ENCODE assay signal across 9 mouse cellular contexts in genomic region chr11:98902621-98903245, GRCm38 (mm10). TPM values are rescaled to one million over a fixed set of nuclear protein-coding genes. Genes with fewer than 3 reads are reported as not detected.
DNase-seq lines count a peak whose midpoint lies in the region; ATAC-seq and TF ChIP-seq lines count a peak whose summit lies in the region.
"Had no signal": no experiment of that assay in that cellular context is flagged by ENCODE, and none has a peak within 500 bp of the region (broad histone marks: within the 10 kb centered on the region; RNA-seq: fewer than 3 reads in every experiment).

No protein-coding gene starts in this region.

- H3K4me1 ChIP-seq in kidney, postnatal 0 days (replicated peaks; ENCODE audit: insufficient read depth, low read length): peaks cover 13% of the 10 kb centered on the region
- H3K4me1 ChIP-seq in embryonic facial prominence, embryonic 10.5 days: peaks cover 51% of the 10 kb centered on the region
- H3K4me1 ChIP-seq in limb, embryonic 11.5 days (ENCODE audit: control insufficient read depth, insufficient read depth, low read length): peaks cover 15% of the 10 kb centered on the region
- peaks cover 20% of the 10 kb centered on the region for H3K4me1 ChIP-seq in neural tube, embryonic 13.5 days (replicated peaks)

- H3K4me2 ChIP-seq in kidney, postnatal 0 days (ENCODE audit: low read length): no peak overlapping the region
- 0 out of 2 replicates have a peak overlapping the region, but pooled peaks have one; percentile 12 for H3K4me2 ChIP-seq in limb, embryonic 11.5 days (ENCODE audit: low read depth, severe bottlenecking)
- no peak overlapping the region for H3K4me2 ChIP-seq in neural tube, embryonic 13.5 days

- H3K27ac ChIP-seq in kidney, postnatal 0 days: peak overlapping the region; percentile 66
- H3K27ac ChIP-seq in embryonic facial prominence, embryonic 10.5 days (replicated peaks): peak overlapping the region; percentile 86
- H3K27ac ChIP-seq in limb, embryonic 11.5 days (replicated peaks; ENCODE audit: low read depth, low read length): peak overlapping the region; percentile 52; the same call in 1 of the 2 replicates
- H3K27ac ChIP-seq in neural tube, embryonic 13.5 days (replicated peaks): peak overlapping the region; percentile 28

- H3K9ac ChIP-seq in kidney, postnatal 0 days (ENCODE audit: low read depth, low read length): 0 out of 2 replicates have a peak overlapping the region, but pooled peaks have one; percentile 4
- H3K9ac ChIP-seq in limb, embryonic 11.5 days (ENCODE audit: low read length): peak overlapping the region; percentile 50
- H3K9ac ChIP-seq in neural tube, embryonic 13.5 days: peak overlapping the region; percentile 43

- ATAC-seq in kidney, postnatal 0 days (replicated peaks; ENCODE audit: low FRiP score, low read depth): 0 out of 2 replicates have a peak, but pooled peaks have one; percentile 18
- ATAC-seq in limb, embryonic 11.5 days (ENCODE audit: insufficient number of reproducible peaks, low FRiP score, low TSS enrichment, low read depth): no peak
- no peak for ATAC-seq in neural tube, embryonic 13.5 days (ENCODE audit: low read depth)

- peak; percentile 63 for DNase-seq in kidney, postnatal 0 days (ENCODE audit: low spot score)
- DNase-seq in kidney, adult 8-10 months: no peak
- peak; percentile 76 for DNase-seq in embryonic facial prominence, embryonic 10.5 days (ENCODE audit: low spot score)
- DNase-seq in limb, embryonic 11.5 days (ENCODE audit: low spot score): peak; percentile 51
- no peak for DNase-seq in cerebellum, adult 9-11 months
- DNase-seq in left cerebral cortex, postnatal 4 days: no peak
- DNase-seq: thymus, postnatal 25 days had no signal

- H3K4me3 ChIP-seq in kidney, postnatal 0 days (replicated peaks; ENCODE audit: low read depth, low read length): no peak overlapping the region
- H3K4me3 ChIP-seq in embryonic facial prominence, embryonic 10.5 days: peak overlapping the region; percentile 38
- no peak overlapping the region for H3K4me3 ChIP-seq in limb, embryonic 11.5 days (ENCODE audit: low read depth, low read length)
- no peak overlapping the region for H3K4me3 ChIP-seq in neural tube, embryonic 13.5 days
- H3K4me3 ChIP-seq: megakaryocyte, embryonic 14.5 days had no signal

- no peaks in the 10 kb centered on the region for H3K9me3 ChIP-seq in kidney, postnatal 0 days (replicated peaks; ENCODE audit: low read length)
- H3K9me3 ChIP-seq in embryonic facial prominence, embryonic 10.5 days: no peaks in the 10 kb centered on the region
- no peaks in the 10 kb centered on the region for H3K9me3 ChIP-seq in limb, embryonic 11.5 days (ENCODE audit: control insufficient read depth, low read length)
- no peaks in the 10 kb centered on the region for H3K9me3 ChIP-seq in neural tube, embryonic 13.5 days
- H3K9me3 ChIP-seq: megakaryocyte, embryonic 14.5 days had no signal

- H3K36me3 ChIP-seq in kidney, postnatal 0 days (ENCODE audit: insufficient read depth, low read length): peaks cover 35% of the 10 kb centered on the region
- peaks cover 63% of the 10 kb centered on the region for H3K36me3 ChIP-seq in embryonic facial prominence, embryonic 10.5 days (replicated peaks)
- H3K36me3 ChIP-seq in limb, embryonic 11.5 days (ENCODE audit: control insufficient read depth, insufficient read depth, low read length): peaks cover 13% of the 10 kb centered on the region
- peaks cover 70% of the 10 kb centered on the region for H3K36me3 ChIP-seq in neural tube, embryonic 13.5 days

- intact Hi-C loops in left cerebral cortex, postnatal 4 days (cut with DNase I): no loop called here

- no peak for TF ChIP-seq CTCF in kidney, postnatal 0 days (IDR thresholded peaks at IDR 0.05; ENCODE audit: low read depth)

- 26% methylated on average over 10 of the region's 10 CpGs for WGBS in kidney, postnatal 0 days
- 2% methylated on average over 10 of the region's 10 CpGs for WGBS in embryonic facial prominence, embryonic 10.5 days
- 12% methylated on average over 10 of the region's 10 CpGs for WGBS in limb, embryonic 11.5 days
- WGBS in neural tube, embryonic 13.5 days: 11% methylated on average over 10 of the region's 10 CpGs

- H3K27me3 ChIP-seq in kidney, postnatal 0 days (ENCODE audit: insufficient read depth, low read length): no peaks in the 10 kb centered on the region
- no peaks in the 10 kb centered on the region for H3K27me3 ChIP-seq in embryonic facial prominence, embryonic 10.5 days (replicated peaks; ENCODE audit: low read depth, poor library complexity, severe bottlenecking)
- H3K27me3 ChIP-seq in limb, embryonic 11.5 days (ENCODE audit: control insufficient read depth, insufficient read depth, low read length): no peaks in the 10 kb centered on the region
- H3K27me3 ChIP-seq in neural tube, embryonic 13.5 days: no peaks in the 10 kb centered on the region
- H3K27me3 ChIP-seq: megakaryocyte, embryonic 14.5 days had no signal

RNA-seq across cellular contexts. Expression of gene Cdc6, which starts 4.9 kb away (rescaled TPM):
- 12.3 and 15.5 TPM in 2 replicates for polyA plus RNA-seq in kidney, postnatal 0 days (2015; fragmentation: Nextera tagmentation; extraction: Ambion mirVana)
- polyA plus RNA-seq in embryonic facial prominence, embryonic 10.5 days (2016; fragmentation: Nextera tagmentation; extraction: Ambion mirVana): 65.1 and 69.1 TPM in 2 replicates
- 58.7 and 63.4 TPM in 2 replicates for polyA plus RNA-seq in limb, embryonic 11.5 days (2014; fragmentation: Nextera tagmentation; extraction: Ambion mirVana)
- polyA plus RNA-seq in neural tube, embryonic 13.5 days (2015; fragmentation: Nextera tagmentation; extraction: Ambion mirVana): 4.2 and 4.7 TPM in 2 replicates
- 1 to 10 TPM; 1.4 to 1.8 TPM for total RNA-seq in left cerebral cortex, postnatal 4 days (2021)

RNA-seq across cellular contexts. Expression of gene Rara, which starts 24.9 kb away (rescaled TPM):
- polyA plus RNA-seq in kidney, postnatal 0 days (2015; fragmentation: Nextera tagmentation; extraction: Ambion mirVana): 25.7 and 26.3 TPM in 2 replicates
- 34.0 and 35.6 TPM in 2 replicates for polyA plus RNA-seq in embryonic facial prominence, embryonic 10.5 days (2016; fragmentation: Nextera tagmentation; extraction: Ambion mirVana)
- 46.7 and 48.7 TPM in 2 replicates for polyA plus RNA-seq in limb, embryonic 11.5 days (2014; fragmentation: Nextera tagmentation; extraction: Ambion mirVana)
- polyA plus RNA-seq in neural tube, embryonic 13.5 days (2015; fragmentation: Nextera tagmentation; extraction: Ambion mirVana): 24.0 and 26.7 TPM in 2 replicates
- 10 to 100 TPM; 20.3 to 21.5 TPM for total RNA-seq in left cerebral cortex, postnatal 4 days (2021)

RNA-seq across cellular contexts. Expression of gene Wipf2, which starts 39.3 kb away (rescaled TPM):
- 3.4 and 3.5 TPM in 2 replicates for polyA plus RNA-seq in kidney, postnatal 0 days (2015; fragmentation: Nextera tagmentation; extraction: Ambion mirVana)
- 5.0 and 5.4 TPM in 2 replicates for polyA plus RNA-seq in embryonic facial prominence, embryonic 10.5 days (2016; fragmentation: Nextera tagmentation; extraction: Ambion mirVana)
- 6.3 and 7.4 TPM in 2 replicates for polyA plus RNA-seq in limb, embryonic 11.5 days (2014; fragmentation: Nextera tagmentation; extraction: Ambion mirVana)
- 4.3 and 4.6 TPM in 2 replicates for polyA plus RNA-seq in neural tube, embryonic 13.5 days (2015; fragmentation: Nextera tagmentation; extraction: Ambion mirVana)
- total RNA-seq in left cerebral cortex, postnatal 4 days (2021): 10 to 100 TPM; 22.1 to 24.3 TPM

Comparison
In these comparisons a context has a peak if more than half of its experiments do, and no peak if none do; other contexts are left out.
1. DNase-seq: peak in kidney, postnatal 0 days (single experiment), embryonic facial prominence, embryonic 10.5 days (single experiment) and limb, embryonic 11.5 days (single experiment); none in kidney, adult 8-10 months (0 of 2), cerebellum, adult 9-11 months (single experiment) and left cerebral cortex, postnatal 4 days (single experiment).
2. H3K27ac ChIP-seq: peak in every context shown above with its lines; median percentile 86 in embryonic facial prominence, embryonic 10.5 days; 66 in kidney, postnatal 0 days; 52 in limb, embryonic 11.5 days; 28 in neural tube, embryonic 13.5 days.
3. Peak in every context shown above with its lines, with median percentiles within 50 percentile points of each other: H3K9ac ChIP-seq.